Mouse (Mus musculus): ENCODE data around the gene Catip.

DNA sequence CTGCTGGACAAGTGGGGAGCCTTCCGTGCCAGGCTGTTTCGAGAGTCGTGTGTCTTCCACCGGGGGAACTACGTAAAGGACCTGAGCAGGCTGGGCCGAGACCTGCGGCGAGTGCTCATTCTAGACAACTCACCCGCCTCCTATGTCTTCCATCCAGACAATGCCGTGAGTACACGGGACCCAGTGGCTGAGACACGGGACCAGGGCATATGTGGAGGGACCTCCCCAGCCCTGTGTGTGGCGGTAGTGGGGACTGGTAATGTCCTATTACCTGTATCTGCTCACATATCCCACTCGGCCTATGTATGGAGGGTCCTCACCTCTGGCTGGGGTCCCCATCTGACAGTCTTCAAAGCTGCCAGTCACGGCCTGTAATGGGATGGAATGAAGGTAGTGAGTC is 33.0 kb downstream of the Catip start:
- TF ChIP-seq CTCF (IDR thresholded peaks at IDR 0.05; ENCODE audit: borderline replicate concordance, extremely low read depth, insufficient read depth, insufficient read length) (no peak), POLR2A (IDR thresholded peaks at IDR 0.05; ENCODE audit: borderline replicate concordance, extremely low read depth, insufficient read depth, insufficient read length, poor library complexity, severe bottlenecking) (no peak)

Measured in brain, embryonic 14.5 days (tissue).